Mouse (Mus musculus) embryonic stem cell, embryonic (primary cell): ENCODE measurements around the gene Tepp.

ENCODE experiments used
- CTCF ChIA-PET, 4 experiments: fragments of 300-600 bp in 2 of 4; fragments of 350-600 bp in 2 of 4; sonication (Branson Sonifier 250); formaldehyde crosslinking; loops; one replicate each; lab custom pipeline; 2022; ENCODE audit warnings: inconsistent platforms in 2 of 4; lab: Charles Lee
- POLR2A ChIA-PET, 4 experiments: fragments of 300-600 bp in 2 of 4; fragments of 350-600 bp in 2 of 4; sonication (Branson Sonifier 250); formaldehyde crosslinking; loops; one replicate each; lab custom pipeline; 2022; ENCODE audit warnings: antibody characterized with exemption in 4 of 4, inconsistent platforms in 1 of 4; lab: Charles Lee

Tepp gene

DNA sequence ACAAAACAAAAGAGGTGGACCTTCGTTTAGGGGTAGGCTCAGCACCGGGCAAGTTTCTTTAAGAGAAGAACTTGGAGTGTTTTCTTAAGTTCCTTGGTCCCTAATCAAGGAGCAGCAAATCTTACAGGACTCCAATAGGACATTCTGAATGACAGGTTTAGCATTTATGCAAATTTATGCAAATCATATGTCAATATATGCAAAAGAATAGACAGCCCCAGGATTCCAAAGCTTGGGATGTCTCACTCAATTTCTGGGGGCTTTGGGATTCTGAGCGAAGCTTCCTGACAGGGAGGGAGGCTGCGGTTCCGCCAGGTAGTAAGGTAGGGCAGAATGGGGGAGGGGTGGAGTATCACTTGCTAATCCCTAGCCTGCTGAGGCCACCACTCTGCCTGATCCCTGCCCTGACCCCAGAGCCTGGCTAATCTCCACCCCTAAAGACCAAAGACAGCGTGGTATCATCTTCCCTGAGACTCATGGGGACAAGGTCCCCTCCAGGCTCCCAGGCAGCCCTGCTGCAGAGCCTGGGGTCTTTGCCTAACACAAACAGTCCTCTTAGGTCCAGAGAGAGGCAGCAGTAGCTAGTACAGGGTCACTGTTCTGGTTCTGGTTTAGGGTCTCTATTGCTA is at the start of gene Tepp:
Gene Tepp, plus strand, starts transcription at position 225 of the 629 bp plus-strand sequence.
- CTCF ChIA-PET = interaction anchor here in 3 of 4 experiments (0.6 to 1.7 kb wide), 7 partner anchors 21 to 361 kb away, joined by 3 to 8 read pairs (median 3); partner anchors contain the start of genes Usb1 (in 3 of the 3) and Zfp319 (in 3 of the 3)
- POLR2A ChIA-PET = interaction anchor here in 2 of 4 experiments (0.5 to 1.4 kb wide), 3 partner anchors 17 to 1001 kb away, joined by 3 to 4 read pairs (median 3); partner anchors contain the start of genes Usb1 (in 1 of the 2) and Zfp319 (in 1 of the 2)

DNA sequence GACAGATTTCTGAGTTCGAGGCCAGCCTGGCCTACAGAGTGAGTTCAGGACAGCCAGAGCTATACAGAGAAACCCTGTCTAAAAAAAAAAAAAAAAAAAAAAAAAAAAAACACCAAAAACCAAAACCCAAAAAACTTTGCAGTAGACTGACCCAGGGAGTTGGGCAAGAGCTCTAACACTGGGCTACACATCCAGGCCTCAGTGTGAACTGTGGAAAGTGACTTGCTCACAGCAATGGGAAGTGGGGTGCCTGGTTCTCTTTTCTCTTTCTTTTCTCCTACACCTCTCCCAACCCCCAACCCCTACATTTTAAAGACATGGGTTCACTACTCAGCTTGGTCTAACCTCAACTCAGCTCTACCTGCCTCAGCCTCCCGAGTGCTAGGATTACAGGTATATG is 48.2 kb upstream of the Tepp start:
- ChIA-PET CTCF (interaction anchor here in 3 of 4 experiments (0.6 to 1.0 kb wide), 4 partner anchors 8 to 1321 kb away, joined by 3 to 6 read pairs (median 3); no protein-coding TSS in a partner anchor), POLR2A (interaction anchor here in 2 of 4 experiments (0.6 kb wide), 3 partner anchors 195 to 908 kb away, joined by 3 to 6 read pairs (median 3); no protein-coding TSS in a partner anchor)

DNA sequence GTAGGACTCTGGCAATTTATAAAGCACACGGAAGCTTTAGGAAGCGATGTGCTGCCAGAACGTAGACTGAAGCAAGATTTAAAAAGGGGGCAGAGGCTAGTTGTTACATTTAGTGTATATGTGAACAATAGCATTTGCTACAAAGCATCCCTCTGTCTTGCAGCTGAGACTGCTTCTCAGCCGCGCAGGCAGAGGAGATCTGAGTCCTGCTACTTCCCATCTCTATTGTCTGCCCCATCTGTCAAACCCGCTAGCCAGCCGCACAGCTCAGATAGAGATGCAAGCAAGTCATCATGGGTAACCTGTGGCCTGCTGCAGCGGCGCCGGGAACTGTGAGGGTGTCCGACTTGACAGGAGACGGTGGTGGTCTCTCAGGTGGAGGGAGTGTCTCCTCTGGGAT is 39.9 kb upstream of the Tepp start:
- CTCF ChIA-PET = interaction anchor here in 2 of 4 experiments (0.6 to 1.2 kb wide), 5 partner anchors 10 to 315 kb away, joined by 3 to 5 read pairs (median 3); no protein-coding TSS in a partner anchor
- POLR2A ChIA-PET = interaction anchor here in 3 of 4 experiments (0.6 to 1.4 kb wide), 4 partner anchors 9 to 257 kb away, joined by 3 to 4 read pairs (median 3); partner anchors contain the start of gene Mmp15 (in 1 of the 3)

DNA sequence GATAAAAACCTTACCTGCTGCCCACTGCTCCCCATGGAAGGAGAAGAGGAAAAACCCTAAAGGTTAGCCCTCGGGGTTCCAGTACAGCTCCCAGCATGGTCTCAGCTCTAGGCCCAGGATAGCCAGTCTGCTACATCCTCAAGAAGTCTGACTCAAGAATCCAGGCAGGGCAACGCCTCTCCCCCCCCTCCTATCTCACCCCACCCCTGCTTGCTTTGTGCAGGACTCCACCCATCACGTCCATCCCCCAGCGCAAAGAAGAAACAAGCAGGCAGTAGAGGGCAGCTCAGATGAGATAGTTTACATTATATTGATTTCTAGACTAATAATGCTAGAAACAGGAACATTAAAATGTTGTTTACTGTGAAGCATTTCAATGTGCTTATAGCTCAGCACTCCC is 38.5 kb upstream of the Tepp start:
- POLR2A ChIA-PET = interaction anchor here in 2 of 4 experiments (0.6 to 0.8 kb wide), 3 partner anchors 11 to 52 kb away, joined by 3 to 10 read pairs (median 4); no protein-coding TSS in a partner anchor
- CTCF ChIA-PET = interaction anchor here in 3 of 4 experiments (0.6 to 3.6 kb wide), 9 partner anchors 9 to 408 kb away, joined by 3 to 15 read pairs (median 4); partner anchors contain the start of genes Usb1 (in 1 of the 3) and Zfp319 (in 1 of the 3)

DNA sequence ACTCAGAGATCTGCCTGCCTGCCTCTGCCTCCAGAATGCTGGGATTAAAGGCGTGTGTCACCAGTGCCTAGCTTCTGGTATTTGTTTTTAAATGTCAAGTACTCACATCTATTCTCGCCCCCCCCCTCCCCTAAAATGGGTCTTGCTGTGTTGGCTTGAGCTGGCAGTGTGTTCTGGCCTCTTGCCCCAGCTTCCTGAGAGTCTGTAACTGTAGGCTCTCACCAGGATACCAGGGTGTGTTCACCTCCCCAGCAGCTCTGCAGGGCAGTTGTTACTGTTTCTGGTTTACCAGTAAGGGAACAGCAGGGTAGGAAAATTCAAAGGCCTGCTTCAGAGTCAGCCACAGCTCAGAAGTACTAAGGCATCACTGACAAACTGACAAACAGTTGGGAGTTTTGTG is 37.5 kb upstream of the Tepp start:
- CTCF ChIA-PET = interaction anchor here in 3 of 4 experiments (0.6 to 3.6 kb wide), 11 partner anchors 17 to 355 kb away, joined by 3 to 17 read pairs (median 4); partner anchors contain the start of genes Usb1 (in 2 of the 3), Zfp319 (in 2 of the 3) and Cngb1 (in 1 of the 3)
- POLR2A ChIA-PET = interaction anchor here in 3 of 4 experiments (0.5 to 1.3 kb wide), 11 partner anchors 8 to 451 kb away, joined by 3 to 9 read pairs (median 3); partner anchors contain the start of genes Ciapin1 (in 1 of the 3) and Coq9 (in 1 of the 3)

DNA sequence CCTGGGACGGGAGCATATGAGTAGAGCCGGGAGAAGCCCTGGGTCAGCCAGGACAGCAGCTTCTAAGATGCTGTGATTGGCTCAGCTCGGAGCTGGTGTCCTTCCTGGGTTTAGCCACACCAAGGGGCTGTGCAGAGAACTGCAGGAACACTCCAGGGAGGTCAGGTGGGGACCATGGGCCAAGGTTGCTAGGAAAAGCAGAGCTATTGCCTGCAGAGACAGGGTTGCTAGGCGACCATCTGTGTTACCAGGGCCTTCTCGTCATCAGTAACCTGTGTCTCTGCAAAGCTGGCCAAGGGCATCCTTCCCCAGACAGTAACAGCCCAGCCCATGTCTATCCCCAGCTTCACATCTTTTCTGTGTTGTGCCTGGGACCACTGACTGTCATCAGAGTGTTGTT is 28.9 kb upstream of the Tepp start:
- ChIA-PET CTCF (interaction anchor here in 2 of 4 experiments (0.6 to 0.9 kb wide), 3 partner anchors 11 to 27 kb away, joined by 3 to 9 read pairs (median 4); no protein-coding TSS in a partner anchor), POLR2A (interaction anchor here in 1 of 4 experiments (1.9 kb wide), 1 partner anchor 51 kb away, joined by 4 read pairs; the partner anchor contains the start of gene Usb1)

DNA sequence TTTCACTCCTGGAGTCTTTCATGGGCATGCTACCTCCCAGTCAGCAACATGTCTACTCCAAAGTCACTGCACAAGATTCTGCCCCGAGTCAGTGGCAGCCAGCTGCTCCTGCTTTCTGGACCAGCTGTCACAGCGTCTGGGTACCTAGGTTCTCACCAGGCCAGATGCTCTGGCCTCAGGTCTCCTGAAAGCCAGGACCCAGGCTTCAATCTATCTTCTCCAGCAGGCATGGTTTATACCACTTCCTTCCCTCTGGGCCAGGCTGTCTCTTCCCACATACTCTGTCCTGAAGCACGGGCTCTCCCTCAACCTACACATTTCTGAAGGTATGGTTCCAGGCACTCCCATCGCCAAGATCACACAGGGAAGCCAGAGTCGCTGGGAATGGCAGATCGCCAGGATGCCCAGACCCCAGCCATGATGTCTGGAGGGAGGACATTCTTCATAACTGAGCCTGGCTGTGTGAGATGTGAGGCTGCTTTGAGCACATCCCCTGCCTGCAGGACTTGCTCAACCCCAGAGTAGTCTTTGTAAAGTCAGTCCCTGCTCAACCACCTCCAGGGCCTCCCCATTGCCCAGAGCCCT is 21.2 kb upstream of the Tepp start:
- ChIA-PET CTCF (no interaction called here), POLR2A (no interaction called here)

DNA sequence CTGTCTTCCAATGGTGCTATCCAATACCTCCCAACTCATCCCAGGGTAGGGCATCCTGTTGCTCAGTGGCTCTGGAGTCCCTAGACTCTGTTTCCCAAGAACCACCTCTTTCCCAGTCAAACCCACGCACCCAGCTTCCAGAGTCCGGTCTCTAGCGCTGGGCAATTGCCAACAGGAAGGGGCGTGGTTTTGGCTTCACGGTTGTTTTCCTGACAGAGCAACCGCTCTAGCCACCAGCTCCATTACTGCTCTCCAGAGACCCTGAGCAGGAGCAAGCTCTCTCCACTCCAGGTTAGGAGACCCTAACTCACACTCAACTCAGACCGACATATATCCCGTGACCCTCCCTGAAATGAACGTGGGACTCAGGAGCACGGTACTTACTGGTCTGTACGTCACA is 17.2 kb upstream of the Tepp start:
- ChIA-PET POLR2A (interaction anchor here in 3 of 4 experiments (0.6 to 1.4 kb wide), 4 partner anchors 38 to 612 kb away, joined by 3 to 6 read pairs (median 4); partner anchors contain the start of genes Usb1 (in 1 of the 3) and Zfp319 (in 1 of the 3)), CTCF (interaction anchor here in 2 of 4 experiments (0.6 to 1.1 kb wide), 3 partner anchors 16 to 39 kb away, joined by 3 to 5 read pairs (median 4); no protein-coding TSS in a partner anchor)

DNA sequence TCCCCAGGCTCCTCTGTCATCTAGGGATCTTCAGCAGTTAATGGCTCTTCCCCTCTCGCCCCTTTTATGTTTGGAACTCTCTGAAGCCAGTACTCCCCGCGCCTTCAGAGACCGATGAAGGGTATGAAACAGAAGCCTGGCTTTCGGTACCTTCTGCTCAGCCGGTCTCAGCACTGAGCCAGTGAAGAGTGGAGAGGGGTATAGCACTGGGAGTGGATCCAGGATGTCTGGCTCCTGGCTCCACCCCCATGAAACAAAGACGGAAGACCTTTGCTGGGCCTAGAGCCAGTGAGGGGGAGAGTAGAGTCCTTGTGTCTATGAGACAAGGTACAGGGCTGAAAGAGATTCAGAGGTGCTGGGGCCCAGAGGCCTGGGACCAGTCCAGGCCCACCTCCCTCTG is 16.5 kb upstream of the Tepp start:
- ChIA-PET POLR2A (interaction anchor here in 1 of 4 experiments (0.6 to 1.1 kb wide), 2 partner anchors 38 to 611 kb away, joined by 3 to 6 read pairs; partner anchors contain the start of genes Usb1 and Zfp319), CTCF (interaction anchor here in 1 of 4 experiments (1.1 kb wide), 1 partner anchor 39 kb away, joined by 5 read pairs; no protein-coding TSS in a partner anchor)

DNA sequence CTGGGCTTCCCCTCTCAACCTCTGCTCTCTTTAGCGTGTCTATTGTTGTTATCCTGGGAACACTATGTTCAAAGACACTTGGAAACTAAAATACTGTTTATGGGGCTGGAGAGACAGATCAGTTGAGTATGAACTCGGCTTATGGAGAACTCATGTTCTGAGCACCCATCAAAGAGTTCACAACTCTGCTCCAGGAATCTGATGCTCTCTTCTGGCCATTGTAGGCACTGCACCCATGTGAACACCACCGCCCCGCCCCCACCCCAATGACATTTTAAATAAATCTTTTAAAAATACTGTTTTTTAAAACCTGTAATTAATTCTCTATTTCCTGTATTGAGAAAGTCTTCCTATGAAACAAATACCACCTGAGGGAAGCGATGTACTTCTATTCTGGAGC is 8.0 kb upstream of the Tepp start:
- POLR2A ChIA-PET = interaction anchor here in 2 of 4 experiments (0.5 to 0.7 kb wide), 3 partner anchors 10 to 146 kb away, joined by 3 to 4 read pairs (median 3); no protein-coding TSS in a partner anchor
- CTCF ChIA-PET = interaction anchor here (0.6 to 2.4 kb wide), 13 partner anchors 21 to 1135 kb away, joined by 3 to 10 read pairs (median 4); partner anchors contain the start of gene Usb1 (in 1 of the 4)

DNA sequence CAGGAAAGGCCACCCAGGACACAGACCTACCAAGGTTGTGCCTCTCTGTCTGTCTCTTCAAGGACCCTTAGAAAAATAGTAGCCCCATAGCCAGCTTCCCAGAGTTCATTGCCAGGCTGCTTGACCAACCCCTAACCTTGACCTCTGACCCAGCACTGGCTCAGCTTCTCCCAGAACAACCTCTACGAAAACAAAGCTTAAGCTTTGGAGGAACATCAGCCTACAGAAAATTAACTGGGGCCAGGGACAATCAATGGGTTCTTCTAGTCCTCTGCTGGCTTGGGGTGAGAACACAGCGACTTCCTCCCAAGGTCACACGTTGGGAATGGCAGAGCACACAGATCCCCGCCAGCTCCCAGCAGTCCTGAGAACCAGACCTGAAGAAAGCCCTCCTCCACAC is 4.8 kb upstream of the Tepp start:
- ChIA-PET CTCF (interaction anchor here (0.7 to 1.1 kb wide), 4 partner anchors 32 to 242 kb away, joined by 3 to 13 read pairs (median 3); no protein-coding TSS in a partner anchor), POLR2A (interaction anchor here in 2 of 4 experiments (0.6 to 1.6 kb wide), 4 partner anchors 21 to 244 kb away, joined by 3 to 5 read pairs (median 4); no protein-coding TSS in a partner anchor)

DNA sequence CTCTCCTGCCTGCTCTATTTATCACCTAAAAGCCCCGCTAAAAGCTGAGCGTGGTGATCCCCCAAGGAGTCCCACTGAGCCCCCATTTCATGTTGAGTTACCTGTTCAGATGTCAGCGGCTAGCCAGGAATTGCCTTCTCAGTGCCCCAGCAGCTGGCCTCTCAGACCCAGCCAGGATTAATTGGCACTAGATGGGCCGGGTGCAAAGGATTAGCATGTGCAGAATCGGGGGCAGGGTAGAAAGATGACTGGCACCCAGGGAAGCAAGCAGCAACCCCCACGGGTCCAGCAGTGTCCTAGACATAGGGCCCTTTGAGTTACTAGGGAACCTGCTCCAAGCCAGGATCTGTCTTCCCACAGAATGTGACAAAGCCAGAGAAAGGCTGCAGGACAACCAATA is 3.9 kb upstream of the Tepp start, which contains the start of gene Cngb1:
Gene Cngb1, minus strand, starts transcription at position 155 of the 400 bp plus-strand sequence.
- ChIA-PET CTCF (interaction anchor here in 1 of 4 experiments (1.1 kb wide), 1 partner anchor 33 kb away, joined by 13 read pairs; no protein-coding TSS in a partner anchor), POLR2A (interaction anchor here in 1 of 4 experiments (1.6 kb wide), 1 partner anchor 20 kb away, joined by 3 read pairs; no protein-coding TSS in a partner anchor)

DNA sequence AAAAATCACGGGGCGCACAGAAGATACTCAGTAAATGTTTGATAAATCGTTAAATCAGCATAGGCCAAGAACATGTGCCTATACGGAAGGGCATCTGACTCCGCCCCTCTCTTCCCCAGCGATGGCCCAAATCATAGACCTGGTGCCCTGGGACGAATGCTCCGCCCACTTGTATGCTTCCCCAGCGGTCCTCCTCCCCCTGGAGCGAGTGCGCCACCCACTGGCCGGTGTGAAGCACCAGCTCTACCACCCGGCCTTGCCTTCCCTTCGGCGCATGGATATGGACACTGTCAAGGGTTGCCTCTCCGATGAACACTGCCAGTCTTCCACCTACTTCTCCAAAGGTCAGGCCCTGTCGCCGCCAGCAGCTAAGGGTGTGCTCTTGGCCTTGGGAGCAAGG is 2.5 kb downstream of the Tepp start:
- POLR2A ChIA-PET = interaction anchor here in 3 of 4 experiments (0.6 to 3.1 kb wide), 7 partner anchors 8 to 537 kb away, joined by 3 to 16 read pairs (median 5); partner anchors contain the start of genes Usb1 (in 2 of the 3) and Zfp319 (in 2 of the 3)
- CTCF ChIA-PET = interaction anchor here (0.6 to 1.9 kb wide), 18 partner anchors 9 to 123 kb away, joined by 3 to 11 read pairs (median 4); partner anchors contain the start of genes Usb1 (in 2 of the 4), Kifc3 (in 1 of the 4) and Zfp319 (in 1 of the 4)

DNA sequence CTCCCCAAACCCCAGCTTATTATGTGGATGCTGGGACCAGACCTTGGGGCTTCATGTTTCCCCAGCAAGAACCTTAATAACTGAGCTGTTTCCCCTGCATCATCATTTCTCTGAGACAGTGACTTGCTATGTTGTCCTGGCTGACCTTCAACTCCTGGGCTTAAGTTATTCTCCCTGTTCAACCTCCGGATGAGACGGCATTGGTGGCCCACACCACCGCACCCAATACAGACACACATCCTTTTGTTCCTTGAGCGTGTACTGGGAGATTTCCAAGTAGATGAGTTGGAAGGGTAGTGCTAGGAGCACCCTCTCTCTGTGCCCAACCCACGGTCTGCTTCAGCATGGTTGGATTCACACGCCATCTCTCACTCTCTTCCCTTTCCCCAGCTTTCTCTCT is 3.5 kb downstream of the Tepp start:
- ChIA-PET POLR2A (interaction anchor here in 3 of 4 experiments (0.5 to 3.1 kb wide), 8 partner anchors 11 to 459 kb away, joined by 3 to 16 read pairs (median 4); partner anchors contain the start of genes Usb1 (in 2 of the 3) and Zfp319 (in 2 of the 3)), CTCF (interaction anchor here in 2 of 4 experiments (0.6 to 1.9 kb wide), 5 partner anchors 19 to 312 kb away, joined by 3 to 11 read pairs (median 4); partner anchors contain the start of genes Usb1 (in 1 of the 2) and Zfp319 (in 1 of the 2))

DNA sequence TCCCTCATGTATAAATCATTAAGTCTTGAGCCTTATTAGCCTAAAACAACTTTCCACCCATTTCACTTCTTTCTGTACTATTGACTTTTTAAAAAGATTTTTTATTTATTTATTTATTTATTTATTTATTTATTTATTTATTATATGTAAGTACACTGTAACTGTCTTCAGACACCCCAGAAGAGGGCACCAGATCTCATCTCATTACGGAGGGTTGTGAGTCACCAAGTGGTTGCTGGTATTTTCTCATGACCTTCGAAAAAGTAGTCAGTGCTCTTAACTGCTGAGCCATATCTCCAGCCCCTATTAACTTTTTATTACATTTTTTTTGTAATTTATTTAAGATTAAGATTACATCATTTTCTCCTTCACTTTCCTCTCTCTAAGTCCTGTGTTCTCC is 4.3 kb downstream of the Tepp start:
- POLR2A ChIA-PET = interaction anchor here in 1 of 4 experiments (1.0 to 1.1 kb wide), 2 partner anchors 165 to 588 kb away, joined by 3 read pairs; no protein-coding TSS in a partner anchor
- CTCF ChIA-PET = interaction anchor here in 2 of 4 experiments (1.1 to 1.9 kb wide), 2 partner anchors 17 to 79 kb away, joined by 4 read pairs; partner anchors contain the start of genes Usb1 (in 1 of the 2) and Zfp319 (in 1 of the 2)

DNA sequence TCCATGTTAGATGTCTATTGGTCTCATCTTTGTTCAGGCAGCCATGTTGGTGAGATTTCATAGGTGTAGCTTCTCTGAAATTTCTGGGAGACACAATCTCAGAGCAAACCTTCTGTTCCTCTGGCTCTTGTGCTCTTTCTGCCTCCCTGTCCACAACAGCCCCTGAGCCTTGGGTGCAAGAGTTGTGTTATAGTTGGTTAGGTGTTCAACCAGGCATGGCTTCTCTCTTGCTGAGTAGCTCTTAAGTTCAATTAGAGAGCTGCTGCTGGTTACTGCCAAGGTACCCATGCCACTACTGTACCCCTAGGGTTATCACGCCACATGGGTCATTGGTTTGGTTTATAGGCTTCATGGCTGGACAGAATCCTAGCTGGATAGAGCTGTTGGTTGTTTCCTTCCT is 5.0 kb downstream of the Tepp start:
- CTCF ChIA-PET = interaction anchor here in 2 of 4 experiments (0.9 to 1.1 kb wide), 2 partner anchors 16 to 17 kb away, joined by 3 to 4 read pairs; partner anchors contain the start of genes Usb1 (in 2 of the 2) and Zfp319 (in 2 of the 2)
- POLR2A ChIA-PET = interaction anchor here in 2 of 4 experiments (0.5 to 1.1 kb wide), 2 partner anchors 17 to 587 kb away, joined by 3 read pairs; partner anchors contain the start of genes Usb1 (in 1 of the 2) and Zfp319 (in 1 of the 2)
